Mouse (Mus musculus) B cell, adult (primary cell): Measurements from ENCODE around the gene Sarnp. TPM values are rescaled to one million over a fixed set of nuclear protein-coding genes. Genes with fewer than 3 reads are reported as not detected.

Experiments used
- total RNA-seq: library from RNA; stranded (reverse); gene quantifications from 4 replicates; pipeline ENCODE4 v1.2.4, GENCODE M21; 2023; ENCODE audit not compliant: inconsistent age

Sarnp gene
- total RNA-seq: 52.3 to 61.0 TPM (median 54.7 TPM) in 4 replicates

DNA sequence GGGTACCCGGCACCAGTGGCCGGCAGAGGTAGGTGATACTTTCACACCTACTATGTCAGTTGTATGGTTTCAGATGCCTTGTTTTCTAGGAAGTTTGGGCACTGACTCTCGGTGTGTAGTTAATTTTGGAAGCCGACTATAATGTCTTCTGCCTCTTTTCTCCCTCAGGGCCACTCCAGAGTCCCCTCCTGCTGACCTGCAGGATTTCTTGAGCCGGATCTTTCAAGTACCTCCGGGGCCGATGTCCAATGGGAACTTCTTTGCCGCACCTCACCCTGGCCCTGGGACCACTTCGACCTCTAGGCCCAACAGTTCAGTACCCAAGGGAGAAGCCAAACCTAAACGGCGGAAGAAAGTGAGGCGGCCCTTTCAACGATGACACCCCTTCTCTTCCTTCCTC, at the start of gene Sarnp:
Gene Sarnp, plus strand, starts transcription at position 301 of the 400 bp plus-strand sequence.

DNA sequence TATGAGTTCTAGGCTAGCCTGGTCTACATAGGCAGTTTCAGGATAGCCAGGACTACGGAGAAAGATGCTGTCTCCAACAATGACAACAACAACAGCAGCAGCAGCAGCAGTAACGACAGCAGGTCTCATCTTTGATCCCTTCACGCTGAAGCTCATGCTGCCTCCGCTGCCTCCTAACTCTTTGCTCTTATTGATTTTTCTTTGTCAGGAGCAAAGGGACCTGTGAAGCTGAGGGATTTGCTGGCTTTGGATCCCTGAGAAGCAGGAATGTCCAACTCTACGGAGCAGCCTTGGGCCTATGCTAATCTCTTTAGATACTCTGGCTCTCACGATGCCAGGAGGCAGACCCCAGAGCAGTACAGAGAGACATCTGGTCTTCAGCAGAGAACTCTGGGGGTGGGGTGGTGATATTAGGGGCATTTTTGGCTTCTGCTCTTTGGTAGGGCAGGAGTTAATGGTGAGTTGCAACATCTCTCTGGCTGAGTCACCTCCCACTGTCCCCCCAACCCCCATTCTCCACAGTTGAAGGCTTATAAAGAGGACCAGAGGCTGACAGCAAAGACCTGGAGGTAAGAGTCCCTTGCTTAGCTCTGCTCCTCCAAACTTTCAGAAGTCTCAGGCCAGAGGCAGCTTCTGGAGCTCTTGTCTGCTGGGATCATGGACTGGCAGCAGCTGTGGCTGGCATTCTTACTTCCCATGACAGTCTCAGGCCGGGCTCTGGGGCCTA, 26.6 kb upstream of the Sarnp start, which contains the start of gene Mmp19:
Gene Mmp19, plus strand, starts transcription at position 513 of the 727 bp plus-strand sequence.

DNA sequence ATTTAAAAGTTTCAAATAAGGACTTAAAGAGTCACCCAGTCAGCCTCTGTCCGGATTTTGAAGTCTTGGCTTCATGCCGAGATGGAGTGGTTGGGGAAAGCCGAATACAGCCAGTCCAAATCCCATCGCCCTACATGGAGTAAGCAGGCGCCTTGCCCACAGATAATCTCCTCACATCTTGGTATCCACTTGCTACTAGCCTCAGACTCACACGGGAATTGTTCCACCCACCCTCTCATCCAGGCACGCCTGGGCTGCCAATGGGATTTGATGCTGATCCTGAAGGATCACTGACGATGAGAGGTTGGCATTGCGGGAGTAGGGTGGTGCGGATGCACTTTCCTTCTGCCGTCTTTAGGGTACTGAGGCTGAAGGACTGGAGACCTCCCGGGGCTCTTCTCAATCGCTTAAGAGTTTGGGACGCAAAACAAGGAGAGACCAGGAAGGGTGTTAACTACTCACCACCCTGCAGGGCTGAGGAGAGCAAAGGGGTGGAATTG, 13.3 kb upstream of the Sarnp start, which contains the start of gene Dnajc14:
Gene Dnajc14, plus strand, starts transcription at position 292 of the 500 bp plus-strand sequence.

DNA sequence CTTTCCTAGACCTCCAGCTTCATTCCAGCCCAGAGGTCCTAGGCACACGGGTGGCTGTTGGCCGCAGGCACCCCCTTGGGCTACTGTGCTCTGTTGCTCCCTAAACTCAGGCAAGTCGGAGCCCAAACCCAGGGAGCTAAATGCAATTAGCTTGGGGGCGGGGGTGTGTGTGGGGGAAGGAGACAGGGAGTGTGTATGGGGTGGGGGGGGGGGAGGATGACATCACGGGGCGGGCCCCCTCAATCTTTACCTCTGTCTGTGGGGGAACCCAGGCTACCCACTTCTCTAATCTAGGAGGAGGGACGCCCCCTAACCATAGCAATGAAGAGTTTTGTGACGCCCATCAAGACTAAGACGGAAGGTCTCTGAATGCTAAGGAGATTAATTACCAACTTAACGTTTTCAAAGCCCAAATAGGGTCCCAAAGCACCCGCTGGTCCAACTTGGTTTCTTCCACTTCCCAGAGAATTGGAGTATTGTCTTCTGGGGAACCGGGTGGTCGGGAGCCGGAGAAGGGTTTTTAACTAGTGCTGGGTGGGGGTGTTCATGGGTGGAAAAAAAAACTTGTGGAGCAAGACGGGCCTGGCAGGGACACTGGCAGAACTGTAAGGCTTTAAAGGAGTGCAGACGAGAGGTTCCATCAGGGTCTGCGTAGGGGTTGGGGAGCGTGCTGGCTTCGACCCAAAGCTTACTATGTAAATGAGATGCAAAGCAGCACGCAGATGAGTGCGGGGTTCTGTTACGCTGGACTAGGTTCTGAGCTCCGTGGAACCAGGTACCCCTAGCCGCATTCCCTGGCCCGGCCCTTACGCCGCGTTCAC, 12.7 kb upstream of the Sarnp start, which contains the start of gene Tmem198b:
Gene Tmem198b, minus strand, starts transcription at position 100 of the 821 bp plus-strand sequence.

DNA sequence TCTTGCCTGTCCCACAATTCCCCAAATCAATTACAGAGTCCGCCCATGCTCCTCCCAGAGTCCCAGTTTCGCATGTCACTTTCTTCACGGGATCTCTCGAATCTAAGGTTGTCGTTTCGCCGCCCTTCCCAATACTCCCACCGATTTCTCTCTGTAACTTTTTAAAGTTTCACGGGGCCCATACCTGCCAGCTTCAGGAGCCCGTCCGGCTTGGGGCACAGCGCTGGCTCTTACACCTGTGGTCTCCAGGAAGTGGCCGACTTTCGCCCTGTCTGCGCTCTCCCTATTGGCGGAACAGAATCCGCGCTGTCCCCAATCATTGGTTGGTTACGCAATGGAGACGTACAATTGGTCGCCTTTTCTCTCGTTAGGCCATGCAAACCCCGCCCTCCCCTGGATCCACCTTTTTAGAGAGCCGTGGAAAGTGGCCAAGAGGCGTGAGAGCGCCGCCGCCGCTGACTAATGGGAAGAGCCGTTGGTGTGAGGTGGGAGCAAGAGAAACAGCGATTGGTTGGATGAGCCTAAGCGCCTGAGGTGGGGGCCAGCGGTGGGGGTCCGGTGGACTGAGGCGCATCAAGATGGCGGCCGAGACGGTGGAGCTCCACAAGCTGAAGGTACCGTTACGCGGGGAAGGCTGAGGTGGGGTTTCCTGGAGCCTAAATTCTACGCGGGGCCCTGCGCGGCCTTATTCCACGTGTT, 4.4 kb downstream of the Sarnp start, which contains the start of gene Ormdl2:
Gene Ormdl2, minus strand, starts transcription at position 288 of the 699 bp plus-strand sequence.

DNA sequence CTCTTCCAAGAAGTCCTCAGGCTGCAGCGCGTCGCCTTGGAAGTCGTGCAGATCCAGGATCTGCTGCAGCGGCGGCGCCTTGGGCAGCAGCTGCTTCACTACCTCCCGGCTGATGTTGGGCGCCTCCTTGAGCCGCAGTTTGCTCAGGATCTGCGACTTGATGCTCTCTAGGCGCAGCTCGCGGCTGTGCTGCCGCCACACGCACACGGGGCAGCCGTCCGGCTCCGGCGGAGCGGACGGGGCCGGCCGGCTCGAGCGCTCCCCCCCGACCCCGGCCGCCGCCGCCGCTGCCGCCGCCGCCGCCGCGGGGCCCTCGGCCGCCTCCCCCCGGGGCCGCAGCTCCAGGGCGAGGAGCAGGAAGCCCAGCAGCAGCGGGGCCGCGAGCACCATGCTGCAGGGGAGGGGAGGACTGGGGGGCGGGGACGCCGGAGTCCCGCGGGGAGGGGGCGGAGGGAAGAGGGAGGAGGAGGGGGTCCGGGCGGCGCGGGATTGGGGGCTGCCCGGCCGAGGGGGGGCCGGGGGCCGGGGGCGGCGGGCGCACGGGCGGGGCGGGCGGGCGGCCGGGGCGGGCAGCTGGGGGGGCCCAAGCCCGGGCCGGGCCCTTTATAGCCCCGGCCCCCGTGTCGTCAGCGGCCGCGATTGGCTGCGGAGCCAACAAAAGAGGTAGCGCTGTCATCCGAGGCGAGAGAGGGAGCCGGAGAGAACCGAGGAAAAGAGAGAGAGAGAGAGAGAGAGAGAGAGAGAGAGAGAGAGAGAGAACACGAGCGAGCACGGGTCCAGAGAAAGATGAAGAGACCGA, 74.4 kb downstream of the Sarnp start, which contains the start of gene Gdf11:
Gene Gdf11, minus strand, starts transcription at position 423 of the 799 bp plus-strand sequence.

DNA sequence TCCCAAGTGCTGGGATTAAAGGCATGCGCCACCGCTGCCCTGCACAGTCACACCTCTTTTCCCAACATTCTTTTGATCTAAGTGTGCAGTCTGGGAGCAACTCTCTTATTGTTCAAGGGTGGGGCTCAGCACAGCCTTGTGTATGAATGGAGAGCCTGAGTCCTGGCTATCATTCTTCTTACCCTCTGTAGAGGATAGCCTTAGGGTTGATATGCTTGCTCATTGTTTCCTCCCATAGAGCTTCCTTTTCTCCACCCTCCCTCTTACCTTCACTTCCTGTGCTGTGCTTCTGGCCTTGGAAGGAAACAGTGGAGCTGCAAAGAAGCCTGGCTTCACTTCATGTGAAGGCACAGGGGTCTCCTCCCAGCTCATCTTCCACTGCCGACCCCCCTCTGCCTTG, 83.6 kb downstream of the Sarnp start, which contains the start of gene Cd63:
Gene Cd63, plus strand, starts transcription at position 292 of the 400 bp plus-strand sequence.

DNA sequence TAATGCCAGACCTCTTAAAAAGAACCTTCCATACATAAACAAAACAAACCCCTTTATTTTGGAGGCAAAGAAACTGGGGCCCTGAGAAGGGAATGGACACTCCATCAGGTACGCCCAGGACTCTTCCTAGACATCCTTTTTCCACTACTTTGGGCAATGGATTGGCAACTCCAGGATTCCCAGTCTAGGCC, 105.6 kb downstream of the Sarnp start, which contains the start of gene Rdh5:
Gene Rdh5, minus strand, starts transcription at position 67 of the 191 bp plus-strand sequence.

DNA sequence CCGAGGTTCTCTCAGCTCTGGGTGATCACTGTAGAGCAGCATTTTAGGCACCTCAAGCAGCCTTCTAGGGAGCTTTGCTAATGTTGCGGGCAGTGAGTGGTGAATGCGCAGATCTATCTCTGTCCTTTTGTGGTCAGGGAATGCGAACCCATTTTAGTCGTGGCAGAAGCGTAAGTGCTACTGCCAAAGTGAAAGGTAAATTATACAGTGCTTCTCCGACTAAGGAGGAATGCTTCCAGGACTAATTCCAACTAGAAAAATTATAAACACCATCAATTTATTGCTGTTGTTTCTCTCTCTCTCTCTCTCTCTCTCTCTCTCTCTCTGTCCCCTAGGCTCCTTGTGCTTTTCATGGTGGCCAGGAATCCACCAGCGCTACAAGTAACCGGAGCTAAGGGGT, 106.8 kb downstream of the Sarnp start, which contains the start of gene Bloc1s1:
Gene Bloc1s1, minus strand, starts transcription at position 101 of the 400 bp plus-strand sequence.

Other genes with a start within 250 kb of the Sarnp start
- 1.1 to 1.3 TPM (median 1.1 TPM) in 4 replicates for gene Erbb3, start 227.7 kb upstream of the Sarnp start, total RNA-seq
- gene Rps26, start 190.6 kb upstream of the Sarnp start, total RNA-seq: 1,201 to 1,335 TPM (median 1,220 TPM) in 4 replicates
- gene Ikzf4, start 171.3 kb upstream of the Sarnp start, total RNA-seq: 0.15 TPM in 1 of 4 replicates, not detected in the others
- gene Suox, start 143.3 kb upstream of the Sarnp start, total RNA-seq: 7.2 to 8.1 TPM (median 7.7 TPM) in 4 replicates
- 61.7 to 64.7 TPM (median 62.8 TPM) in 4 replicates for gene Rab5b, start 121.1 kb upstream of the Sarnp start, total RNA-seq
- 0.54 to 0.83 TPM (median 0.67 TPM) in 4 replicates for gene Pmel, start 113.1 kb upstream of the Sarnp start, total RNA-seq
- gene Cdk2, start 112.3 kb upstream of the Sarnp start, total RNA-seq: 44.0 to 57.4 TPM (median 48.5 TPM) in 4 replicates
- gene Dgka, start 72.5 kb upstream of the Sarnp start, total RNA-seq: 175 to 191 TPM (median 178 TPM) in 4 replicates
- 43.4 to 50.0 TPM (median 45.3 TPM) in 4 replicates for gene Pym1, start 69.4 kb upstream of the Sarnp start, total RNA-seq
- gene Mmp19, start 26.4 kb upstream of the Sarnp start, total RNA-seq: 0.22 to 0.45 TPM in 2 of 4 replicates, not detected in the others
- 65.7 to 75.8 TPM (median 70.4 TPM) in 4 replicates for gene Dnajc14, start 13.3 kb upstream of the Sarnp start, total RNA-seq
- 12.1 to 19.1 TPM (median 15.0 TPM) in 4 replicates for gene Tmem198b, start 13.0 kb upstream of the Sarnp start, total RNA-seq
- 22.4 to 30.5 TPM (median 24.3 TPM) in 4 replicates for gene Ormdl2, start 4.3 kb downstream of the Sarnp start, total RNA-seq
- gene Gdf11, start 74.4 kb downstream of the Sarnp start, total RNA-seq: 44.2 to 51.2 TPM (median 46.3 TPM) in 4 replicates
- gene Cd63, start 83.7 kb downstream of the Sarnp start, total RNA-seq: 0.69 to 1.4 TPM (median 0.78 TPM) in 4 replicates
- 3.0 to 10.6 TPM (median 5.9 TPM) in 4 replicates for gene Rdh5, start 105.6 kb downstream of the Sarnp start, total RNA-seq
- gene Bloc1s1, start 106.7 kb downstream of the Sarnp start, total RNA-seq: 63.6 to 81.0 TPM (median 80.3 TPM) in 4 replicates
- not detected in 4 replicates for gene Itga7, start 116.5 kb downstream of the Sarnp start, total RNA-seq
- gene Mettl7b, start 143.7 kb downstream of the Sarnp start, total RNA-seq: not detected in 4 replicates
- gene Olfr9, start 172.1 kb downstream of the Sarnp start, total RNA-seq: not detected in 4 replicates
- gene Olfr763, start 193.5 kb downstream of the Sarnp start, total RNA-seq: not detected in 4 replicates
- gene Olfr764-ps1, start 222.6 kb downstream of the Sarnp start, total RNA-seq: not detected in 4 replicates
- gene Olfr765, start 232.7 kb downstream of the Sarnp start, total RNA-seq: not detected in 4 replicates